Mouse (Mus musculus) gastrocnemius, adult 8-10 months (tissue): ENCODE data around the gene Bmp2. TPM values are rescaled to one million over a fixed set of nuclear protein-coding genes. Genes with fewer than 3 reads are reported as not detected.

Experiments
- DNase-seq, 2 experiments: peaks; one replicate each; pipeline ENCODE4 v3.0.0; 2022; ENCODE audit warnings: low spot score in 2 of 2
- microRNA-seq: library from miRNA; unstranded; fragments of <30 nt; microRNA quantifications from one replicate; pipeline ENCODE4 v1.2.0, GENCODE M21; 2022
- total RNA-seq, 4 experiments: library from RNA; stranded (reverse); gene quantifications; 2 replicates each; pipeline ENCODE4 v1.2.4; 2022

Bmp2 gene
- total RNA-seq, 4 experiments from 2014 or later, result 0.56 to 1.8 (median 1.3) TPM

GRCm38 (mm10) chr2:133565424-133565823, 13.5 kb downstream of the Bmp2 start:
- no peak for DNase-seq

- no peak for DNase-seq
Measured at GRCm38 (mm10) chr2:133565995-133566710, 14.2 kb downstream of the Bmp2 start.

- no peak for DNase-seq
Measured at GRCm38 (mm10) chr2:133591562-133592255, 39.8 kb downstream of the Bmp2 start.

Small RNA genes lying within 50 kb of the gene (microRNA-seq; reads per million reads assigned to microRNA genes)
- not detected for gene Mir3090
